24 mouse cellular contexts compared by ENCODE assay signal in the genomic region with DNA sequence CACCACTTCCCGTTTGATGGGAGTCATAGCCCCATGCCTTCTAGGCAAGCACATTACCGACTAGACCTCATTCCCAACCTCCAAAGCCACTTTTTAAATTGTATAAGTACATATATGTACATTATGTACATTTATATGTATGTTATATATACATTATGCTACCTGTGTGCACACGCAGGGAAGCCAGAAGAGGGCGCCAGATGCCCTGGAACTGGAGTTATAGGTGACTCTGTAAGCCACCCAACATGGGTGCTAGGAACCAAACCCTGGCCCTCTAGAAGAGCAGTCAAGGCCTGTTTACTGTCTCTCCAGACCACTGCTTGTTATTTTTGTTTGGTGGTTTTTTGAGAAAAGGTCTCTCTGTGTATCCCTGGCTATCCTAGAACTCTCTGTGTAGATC. TPM values are rescaled to one million over a fixed set of nuclear protein-coding genes. Genes with fewer than 3 reads are reported as not detected.
DNase-seq lines count a peak whose midpoint lies in the region; ATAC-seq and TF ChIP-seq lines count a peak whose summit lies in the region.
"Had no signal": no experiment of that assay in that cellular context is flagged by ENCODE, and none has a peak within 500 bp of the region (broad histone marks: within the 10 kb centered on the region; RNA-seq: fewer than 3 reads in every experiment).

No protein-coding gene starts in this region.

- no peak for DNase-seq in forebrain, postnatal 0 days
- DNase-seq in liver, adult 2 months (ENCODE audit: extremely low read depth, low read depth, low spot score) = no peak
- DNase-seq in liver, embryonic 11.5 days (ENCODE audit: low spot score) = no peak
- no peak for DNase-seq in liver, postnatal 0 days
- no peak for DNase-seq in cerebellum, adult 18-20 months
- DNase-seq in adrenal gland, postnatal 36 days = no peak
- DNase-seq: adrenal gland, adult 2 months; cerebellum, postnatal 14 days; embryo, embryonic 11 days; heart, postnatal 36 days; layer of hippocampus, postnatal 36 days; right cerebral cortex, adult 18-20 months had no signal

- TF ChIP-seq EP300 in ES-Bruce4 (IDR thresholded peaks at IDR 0.05; ENCODE audit: insufficient read depth, low read depth, low read length) = no peak
- TF ChIP-seq EP300 in liver, postnatal 0 days (IDR thresholded peaks at IDR 0.05; ENCODE audit: low read depth) = no peak

- TF ChIP-seq CTCF in forebrain, postnatal 0 days (IDR thresholded peaks at IDR 0.05; ENCODE audit: low read depth) = 0 out of 2 replicates have a peak, but pooled peaks have one; percentile 11
- 0 out of 2 replicates have a peak, but pooled peaks have one; percentile 7 for TF ChIP-seq CTCF in liver, adult 2 months (IDR thresholded peaks at IDR 0.05; ENCODE audit: low read depth, low read length)
- TF ChIP-seq CTCF in ES-Bruce4 (IDR thresholded peaks at IDR 0.05; ENCODE audit: low read depth, low read length) = peak; percentile 69
- TF ChIP-seq CTCF in liver, postnatal 0 days (IDR thresholded peaks at IDR 0.05; ENCODE audit: low read depth) = peak; percentile 25; the same call in 1 of the 2 replicates

- no peak overlapping the region for H3K9ac ChIP-seq in forebrain, postnatal 0 days
- no peak overlapping the region for H3K9ac ChIP-seq in forebrain, embryonic 12.5 days
- no peak overlapping the region for H3K9ac ChIP-seq in liver, adult 2 months (ENCODE audit: low read depth, low read length)
- no peak overlapping the region for H3K9ac ChIP-seq in liver, embryonic 11.5 days (ENCODE audit: low read depth, low read length)
- no peak overlapping the region for H3K9ac ChIP-seq in ES-Bruce4 (ENCODE audit: low read depth, poor library complexity, severe bottlenecking)
- no peak overlapping the region for H3K9ac ChIP-seq in liver, postnatal 0 days (replicated peaks)
- H3K9ac ChIP-seq: heart, embryonic 13.5 days; hindbrain, embryonic 14.5 days; midbrain, embryonic 13.5 days; neural tube, embryonic 12.5 days had no signal

- no peak for TF ChIP-seq POLR2A in liver, adult 2 months (IDR thresholded peaks at IDR 0.05; ENCODE audit: extremely low read depth, insufficient read depth, low read length)
- no peak for TF ChIP-seq POLR2A in ES-Bruce4 (IDR thresholded peaks at IDR 0.05; ENCODE audit: insufficient read depth, low read length)

- H3K4me3 ChIP-seq in forebrain, postnatal 0 days (ENCODE audit: low read depth, low read length) = no peak overlapping the region
- H3K4me3 ChIP-seq in forebrain, embryonic 12.5 days (replicated peaks) = no peak overlapping the region
- H3K4me3 ChIP-seq in liver, adult 2 months (ENCODE audit: insufficient read depth, low read depth, low read length) = no peak overlapping the region
- H3K4me3 ChIP-seq in liver, embryonic 11.5 days (ENCODE audit: low read depth, low read length) = no peak overlapping the region
- H3K4me3 ChIP-seq in ES-Bruce4 (ENCODE audit: low read depth, low read length) = no peak overlapping the region
- H3K4me3 ChIP-seq in liver, postnatal 0 days (ENCODE audit: low read depth, low read length) = no peak overlapping the region
- H3K4me3 ChIP-seq: heart, embryonic 13.5 days; midbrain, embryonic 13.5 days; neural tube, embryonic 12.5 days had no signal

- no peaks in the 10 kb centered on the region for H3K9me3 ChIP-seq in forebrain, postnatal 0 days (ENCODE audit: low read length)
- H3K9me3 ChIP-seq in forebrain, embryonic 12.5 days = no peaks in the 10 kb centered on the region
- H3K9me3 ChIP-seq in liver, embryonic 11.5 days (ENCODE audit: control insufficient read depth, low read length) = no peaks in the 10 kb centered on the region
- H3K9me3 ChIP-seq in ES-Bruce4 (replicated peaks; ENCODE audit: control insufficient read depth, insufficient read depth, low read length, poor library complexity, severe bottlenecking) = no peaks in the 10 kb centered on the region
- H3K9me3 ChIP-seq in liver, postnatal 0 days (ENCODE audit: low read length) = no peaks in the 10 kb centered on the region
- H3K9me3 ChIP-seq: heart, embryonic 13.5 days; midbrain, embryonic 13.5 days; neural tube, embryonic 12.5 days had no signal

- ATAC-seq in forebrain, postnatal 0 days = no peak
- no peak for ATAC-seq in forebrain, embryonic 12.5 days (ENCODE audit: low FRiP score)
- no peak for ATAC-seq in liver, embryonic 11.5 days (replicated peaks; ENCODE audit: low FRiP score)
- ATAC-seq in liver, postnatal 0 days = no peak
- ATAC-seq: forebrain, embryonic 16.5 days; intestine, embryonic 16.5 days; midbrain, embryonic 13.5 days had no signal

- H3K27me3 ChIP-seq in forebrain, postnatal 0 days (ENCODE audit: insufficient read depth, low read length) = no peaks in the 10 kb centered on the region
- H3K27me3 ChIP-seq in forebrain, embryonic 12.5 days = no peaks in the 10 kb centered on the region
- no peaks in the 10 kb centered on the region for H3K27me3 ChIP-seq in liver, adult 2 months (ENCODE audit: control insufficient read depth, insufficient read depth, low read length)
- H3K27me3 ChIP-seq in liver, embryonic 11.5 days (replicated peaks; ENCODE audit: control insufficient read depth, insufficient read depth, low read length) = no peaks in the 10 kb centered on the region
- H3K27me3 ChIP-seq in ES-Bruce4 (ENCODE audit: control insufficient read depth, insufficient read depth, low read length, poor library complexity, severe bottlenecking) = no peaks in the 10 kb centered on the region
- H3K27me3 ChIP-seq in liver, postnatal 0 days (ENCODE audit: insufficient read depth, low read length) = no peaks in the 10 kb centered on the region
- H3K27me3 ChIP-seq: heart, embryonic 13.5 days; midbrain, embryonic 13.5 days; neural tube, embryonic 12.5 days had no signal

- H3K79me2 ChIP-seq in liver, adult 2 months (ENCODE audit: control insufficient read depth, insufficient read depth, low read length) = no peaks in the 10 kb centered on the region

- H3K27ac ChIP-seq in forebrain, postnatal 0 days (ENCODE audit: low read depth, low read length) = no peak overlapping the region
- H3K27ac ChIP-seq in forebrain, embryonic 12.5 days = no peak overlapping the region
- no peak overlapping the region for H3K27ac ChIP-seq in liver, adult 2 months (replicated peaks; ENCODE audit: insufficient read depth, low read depth, low read length)
- no peak overlapping the region for H3K27ac ChIP-seq in liver, embryonic 11.5 days (ENCODE audit: low read depth, low read length)
- H3K27ac ChIP-seq in ES-Bruce4 (ENCODE audit: insufficient read depth, low read length) = no peak overlapping the region
- H3K27ac ChIP-seq in liver, postnatal 0 days (ENCODE audit: low read depth) = no peak overlapping the region
- H3K27ac ChIP-seq: heart, embryonic 13.5 days; hindbrain, embryonic 14.5 days; midbrain, embryonic 13.5 days; neural tube, embryonic 12.5 days had no signal

- H3K36me3 ChIP-seq in forebrain, postnatal 0 days (ENCODE audit: insufficient read depth) = no peaks in the 10 kb centered on the region
- no peaks in the 10 kb centered on the region for H3K36me3 ChIP-seq in forebrain, embryonic 12.5 days (replicated peaks)
- no peaks in the 10 kb centered on the region for H3K36me3 ChIP-seq in liver, adult 2 months (ENCODE audit: control insufficient read depth, insufficient read depth, low read length)
- no peaks in the 10 kb centered on the region for H3K36me3 ChIP-seq in liver, embryonic 11.5 days (ENCODE audit: control insufficient read depth, insufficient read depth, low read length)
- no peaks in the 10 kb centered on the region for H3K36me3 ChIP-seq in ES-Bruce4 (ENCODE audit: control insufficient read depth, insufficient read depth, low read length, poor library complexity, severe bottlenecking)
- 0 out of 2 replicates have a peak, but pooled peaks cover under 1% of the 10 kb centered on the region for H3K36me3 ChIP-seq in liver, postnatal 0 days (replicated peaks; ENCODE audit: insufficient read depth, low read length)

- H3K4me1 ChIP-seq in forebrain, postnatal 0 days (ENCODE audit: insufficient read depth) = no peaks in the 10 kb centered on the region
- H3K4me1 ChIP-seq in forebrain, embryonic 12.5 days = no peaks in the 10 kb centered on the region
- H3K4me1 ChIP-seq in liver, adult 2 months (ENCODE audit: control insufficient read depth, insufficient read depth, low read length) = no peaks in the 10 kb centered on the region
- no peaks in the 10 kb centered on the region for H3K4me1 ChIP-seq in liver, embryonic 11.5 days (replicated peaks; ENCODE audit: control insufficient read depth, insufficient read depth, low read length)
- H3K4me1 ChIP-seq in ES-Bruce4 (ENCODE audit: control insufficient read depth, insufficient read depth, low read length) = peaks cover 2% of the 10 kb centered on the region
- no peaks in the 10 kb centered on the region for H3K4me1 ChIP-seq in liver, postnatal 0 days (ENCODE audit: insufficient read depth)
- H3K4me1 ChIP-seq: midbrain, embryonic 13.5 days; neural tube, embryonic 12.5 days had no signal

- 87% methylated on average over 4 of the region's 4 CpGs for WGBS in forebrain, postnatal 0 days
- 92% methylated on average over 4 of the region's 4 CpGs for WGBS in forebrain, embryonic 12.5 days
- 89% methylated on average over 4 of the region's 4 CpGs for WGBS in liver, adult 2 months
- WGBS in liver, embryonic 11.5 days = 78% methylated on average over 4 of the region's 4 CpGs
- 80% methylated on average over 4 of the region's 4 CpGs for WGBS in liver, postnatal 0 days (ENCODE audit: insufficient replicate concordance)

- no peak overlapping the region for H3K4me2 ChIP-seq in forebrain, postnatal 0 days (ENCODE audit: low read depth)
- H3K4me2 ChIP-seq in forebrain, embryonic 12.5 days = no peak overlapping the region
- no peak overlapping the region for H3K4me2 ChIP-seq in liver, embryonic 11.5 days
- no peak overlapping the region for H3K4me2 ChIP-seq in liver, postnatal 0 days (ENCODE audit: low read depth, low read length)
- H3K4me2 ChIP-seq: heart, embryonic 13.5 days; hindbrain, embryonic 14.5 days; midbrain, embryonic 13.5 days; neural tube, embryonic 12.5 days had no signal

RNA-seq across cellular contexts. Expression of a gene that starts 14.4 kb away (rescaled TPM):
- not detected in 2 replicates for total RNA-seq in forebrain, postnatal 0 days (2014; rRNA removed)
- not detected in 2 replicates for polyA plus RNA-seq in forebrain, postnatal 0 days (2015; fragmentation: Nextera tagmentation; extraction: Ambion mirVana)
- polyA plus RNA-seq in forebrain, embryonic 12.5 days (2016; fragmentation: Nextera tagmentation; extraction: Ambion mirVana) = not detected in 2 replicates
- not detected in 2 replicates for total RNA-seq in liver, adult 2 months (2014; rRNA removed)
- not detected in 2 replicates for polyA plus RNA-seq in liver, adult 2 months (2012; rRNA removed)
- 9.1 and 11.0 TPM in 2 replicates for polyA plus RNA-seq in liver, embryonic 11.5 days (2014; fragmentation: Nextera tagmentation; extraction: Ambion mirVana)
- 3.7 and 7.0 TPM in 2 replicates for polyA plus RNA-seq in ES-Bruce4 (2011; ENCODE audit: insufficient read depth, insufficient read length, low read depth, missing spikeins)
- polyA plus RNA-seq in liver, postnatal 0 days (2015; fragmentation: Nextera tagmentation; extraction: Ambion mirVana) = 0.07 TPM in 1 of 2 replicates, not detected in the other
- 1 to 10 TPM; 5.3 to 9.3 TPM for total RNA-seq in adrenal gland, postnatal 36 days (2021)
- total RNA-seq: gastrocnemius, adult 18-20 months; granulocyte monocyte progenitor cell, adult 5-6 weeks; heart, postnatal 36 days; layer of hippocampus, postnatal 36 days; left cerebral cortex, postnatal 25 days; megakaryocyte progenitor cell, adult 5-6 weeks had no signal
- polyA plus RNA-seq: forebrain, embryonic 16.5 days; hindbrain, embryonic 14.5 days; midbrain, embryonic 13.5 days had no signal

RNA-seq across cellular contexts. Expression of a gene that starts 16.8 kb away (rescaled TPM):
- 26.6 and 35.4 TPM in 2 replicates for total RNA-seq in forebrain, postnatal 0 days (2014; rRNA removed)
- polyA plus RNA-seq in forebrain, postnatal 0 days (2015; fragmentation: Nextera tagmentation; extraction: Ambion mirVana) = 11.4 and 15.3 TPM in 2 replicates
- polyA plus RNA-seq in forebrain, embryonic 12.5 days (2016; fragmentation: Nextera tagmentation; extraction: Ambion mirVana) = 12.5 and 15.0 TPM in 2 replicates
- total RNA-seq in liver, adult 2 months (2014; rRNA removed) = 22.4 and 24.3 TPM in 2 replicates
- 24.5 and 30.1 TPM in 2 replicates for polyA plus RNA-seq in liver, adult 2 months (2012; rRNA removed)
- polyA plus RNA-seq in liver, embryonic 11.5 days (2014; fragmentation: Nextera tagmentation; extraction: Ambion mirVana) = 7.5 and 7.8 TPM in 2 replicates
- polyA plus RNA-seq in ES-Bruce4 (2011; ENCODE audit: insufficient read depth, insufficient read length, low read depth, missing spikeins) = 15.2 and 19.8 TPM in 2 replicates
- 5.8 and 7.1 TPM in 2 replicates for polyA plus RNA-seq in liver, postnatal 0 days (2015; fragmentation: Nextera tagmentation; extraction: Ambion mirVana)
- 10 to 100 TPM; 52.4 to 60.4 TPM for total RNA-seq in adrenal gland, postnatal 36 days (2021)

Comparison
In these comparisons a context has a peak if more than half of its experiments do, and no peak if none do; other contexts are left out.
1. CTCF ChIP-seq: peak in every context shown above with its lines; median percentile 69 in ES-Bruce4; 25 in liver, postnatal 0 days; 11 in forebrain, postnatal 0 days; 7 in liver, adult 2 months.